21 mouse cellular contexts compared by ENCODE assay signal in the genomic region with DNA sequence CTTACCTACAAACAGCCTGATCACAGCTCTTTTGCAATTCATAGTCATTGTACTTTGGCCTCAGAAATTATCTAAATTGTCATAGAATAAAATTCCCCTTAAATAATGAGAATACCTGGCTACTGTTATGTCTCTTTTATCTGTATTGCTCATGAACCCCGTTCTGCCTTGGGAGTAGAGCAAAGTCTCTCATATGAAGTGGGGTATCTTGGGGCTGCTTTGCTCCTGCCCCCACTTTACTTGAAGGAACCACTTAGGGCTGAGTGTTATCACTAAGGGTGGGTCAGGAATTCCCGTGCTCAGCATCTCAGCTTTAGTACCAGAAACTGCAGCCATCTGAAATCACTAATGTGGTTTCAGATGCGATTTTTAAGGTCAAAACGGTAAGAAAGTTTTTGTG.
DNase-seq lines count a peak whose midpoint lies in the region; ATAC-seq and TF ChIP-seq lines count a peak whose summit lies in the region.
"Had no signal": no experiment of that assay in that cellular context is flagged by ENCODE, and none has a peak within 500 bp of the region (broad histone marks: within the 10 kb centered on the region; RNA-seq: fewer than 3 reads in every experiment).

No protein-coding gene starts in this region.

- H3K4me3 ChIP-seq in intestine, embryonic 15.5 days (replicated peaks), result no peak overlapping the region
- H3K4me3 ChIP-seq in intestine, embryonic 16.5 days (ENCODE audit: low read length), result no peak overlapping the region
- no peak overlapping the region for H3K4me3 ChIP-seq in intestine, postnatal 0 days (ENCODE audit: low read depth, low read length)

- intact Hi-C loops in heart, postnatal 10 days (cut with DNase I), result no loop called here

- no peak for TF ChIP-seq CTCF in intestine, postnatal 0 days (IDR thresholded peaks at IDR 0.05; ENCODE audit: low read depth)

- no peaks in the 10 kb centered on the region for H3K36me3 ChIP-seq in intestine, embryonic 15.5 days
- H3K36me3 ChIP-seq in intestine, embryonic 16.5 days (ENCODE audit: control insufficient read depth, insufficient read depth, low read length), result no peaks in the 10 kb centered on the region
- H3K36me3 ChIP-seq in intestine, postnatal 0 days (ENCODE audit: control insufficient read depth, insufficient read depth), result no peaks in the 10 kb centered on the region
- H3K36me3 ChIP-seq: G1E had no signal

- H3K27me3 ChIP-seq in intestine, embryonic 15.5 days (replicated peaks), result no peaks in the 10 kb centered on the region
- H3K27me3 ChIP-seq in intestine, embryonic 16.5 days (replicated peaks; ENCODE audit: control insufficient read depth, insufficient read depth, low read length), result no peaks in the 10 kb centered on the region
- H3K27me3 ChIP-seq in intestine, postnatal 0 days (replicated peaks; ENCODE audit: control insufficient read depth, insufficient read depth, low read length), result no peaks in the 10 kb centered on the region
- H3K27me3 ChIP-seq: CH12.LX, Patski had no signal

- no peaks in the 10 kb centered on the region for H3K9me3 ChIP-seq in intestine, embryonic 15.5 days
- H3K9me3 ChIP-seq in intestine, embryonic 16.5 days (ENCODE audit: control insufficient read depth, low read length), result no peaks in the 10 kb centered on the region
- H3K9me3 ChIP-seq in intestine, postnatal 0 days (ENCODE audit: control insufficient read depth), result 0 out of 2 replicates have a peak, but pooled peaks cover 2% of the 10 kb centered on the region
- H3K9me3 ChIP-seq: G1E had no signal

- peak; percentile 87 for ATAC-seq in intestine, embryonic 15.5 days
- peak; percentile 96 for ATAC-seq in intestine, embryonic 16.5 days
- peak; percentile 72 for ATAC-seq in intestine, postnatal 0 days
- ATAC-seq: activated CD4-positive, CD25-positive, alpha-beta regulatory T cell, adult 4 months; CD4-positive, CD25-positive, alpha-beta regulatory T cell, adult 4 months; Patski had no signal

- no peak for DNase-seq in layer of hippocampus, postnatal 25 days (ENCODE audit: extremely low spot score in 1 of 2, low spot score in 1 of 2)
- no peak for DNase-seq in heart, postnatal 10 days
- DNase-seq in kidney, adult 18-20 months, result no peak
- DNase-seq: adrenal gland, adult 2 months; adrenal gland, adult 8-10 months; adrenal gland, postnatal 10 days; adrenal gland, postnatal 14 days; adrenal gland, postnatal 25 days; adrenal gland, postnatal 36 days; B cell, adult 2 months; cerebellum, adult 11 months; cerebellum, adult 11-12 months; cerebellum, adult 18-20 months had no signal

- no peaks in the 10 kb centered on the region for H3K4me1 ChIP-seq in intestine, embryonic 15.5 days (replicated peaks)
- H3K4me1 ChIP-seq in intestine, embryonic 16.5 days (ENCODE audit: control insufficient read depth, insufficient read depth, low read length), result no peaks in the 10 kb centered on the region
- H3K4me1 ChIP-seq in intestine, postnatal 0 days (replicated peaks; ENCODE audit: control insufficient read depth, insufficient read depth, low read length), result no peaks in the 10 kb centered on the region

- no peak overlapping the region for H3K27ac ChIP-seq in intestine, embryonic 15.5 days
- no peak overlapping the region for H3K27ac ChIP-seq in intestine, embryonic 16.5 days (ENCODE audit: low read length)
- no peak overlapping the region for H3K27ac ChIP-seq in intestine, postnatal 0 days (ENCODE audit: low read depth, low read length)

- H3K4me2 ChIP-seq in intestine, embryonic 15.5 days (replicated peaks), result no peak overlapping the region
- H3K4me2 ChIP-seq in intestine, embryonic 16.5 days (ENCODE audit: low read depth, low read length), result no peak overlapping the region
- no peak overlapping the region for H3K4me2 ChIP-seq in intestine, postnatal 0 days (replicated peaks; ENCODE audit: low read depth)

- H3K9ac ChIP-seq in intestine, embryonic 15.5 days, result no peak overlapping the region
- no peak overlapping the region for H3K9ac ChIP-seq in intestine, embryonic 16.5 days (ENCODE audit: low read depth, low read length)
- H3K9ac ChIP-seq in intestine, postnatal 0 days (ENCODE audit: low read depth, low read length), result no peak overlapping the region

- 49% methylated on average over 4 of the region's 4 CpGs for WGBS in intestine, embryonic 15.5 days
- WGBS in intestine, embryonic 16.5 days, result 51% methylated on average over 4 of the region's 4 CpGs
- 32% methylated on average over 4 of the region's 4 CpGs for whole genome bisulfite sequencing in intestine, postnatal 0 days
